Mouse (Mus musculus): Measurements from ENCODE around the gene Mxd1. TPM values are rescaled to one million over a fixed set of nuclear protein-coding genes. Genes with fewer than 3 reads are reported as not detected.
A peak's percentile ranks its signal among the peaks of the same experiment; 100 is the strongest.

The Mxd1 gene
- polyA plus RNA-seq, 1 experiment from 2014 or later: 17.2 TPM

GRCm38 (mm10) chr6:86678341-86678740 is 9.4 kb upstream of the Mxd1 start:
- Histone ChIP-seq H3K36me3 (peaks cover 97% of the 10 kb centered on the region), H3K4me3 (replicated peaks) (no peak overlapping the region), H3K27ac (no peak overlapping the region), H3K4me1 (replicated peaks) (peaks cover 3% of the 10 kb centered on the region; the same call in 1 of the 2 replicates), H3K4me2 (no peak overlapping the region), H3K27me3 (no peaks in the 10 kb centered on the region), H3K9ac (replicated peaks) (no peak overlapping the region), H3K9me3 (no peaks in the 10 kb centered on the region)
- 83% methylated on average over 6 of the region's 6 CpGs for WGBS
- ATAC-seq (ENCODE audit: insufficient number of reproducible peaks, insufficient read depth, low FRiP score, low TSS enrichment, low read depth): no peak

GRCm38 (mm10) chr6:86670873-86671272 is 1.9 kb upstream of the Mxd1 start:
- H3K4me1 ChIP-seq (replicated peaks): peaks cover 18% of the 10 kb centered on the region

DNA sequence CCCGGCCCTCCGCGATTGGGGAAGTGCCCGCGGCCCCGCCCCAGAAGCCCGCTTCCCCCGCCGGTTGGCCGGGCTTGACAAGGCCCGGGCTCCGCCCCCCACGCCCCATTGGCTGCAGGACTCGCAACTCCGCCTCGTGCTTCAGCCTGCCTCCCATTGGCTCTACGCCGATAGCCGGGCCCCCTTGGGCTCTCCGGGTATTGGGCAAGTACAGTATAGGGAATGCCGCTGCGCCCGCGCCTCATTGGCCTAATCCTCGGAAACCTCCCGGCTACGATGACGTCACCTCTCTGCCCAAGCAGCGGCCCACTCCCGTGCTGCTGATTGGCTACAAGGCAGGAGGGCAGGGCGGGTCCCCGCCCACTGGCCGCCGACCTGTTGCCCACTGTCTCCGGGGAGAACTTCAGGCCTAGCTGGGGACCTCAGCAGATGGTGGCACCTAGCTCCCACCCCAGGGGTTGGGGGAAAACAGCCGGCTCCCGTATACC is 323 bp upstream of the Mxd1 start:
- Histone ChIP-seq H3K4me3 (replicated peaks) (peak overlapping the region; percentile 97), H3K27me3 (no peaks in the 10 kb centered on the region), H3K9me3 (no peaks in the 10 kb centered on the region), H3K9ac (replicated peaks) (peak overlapping the region; percentile 87), H3K4me1 (replicated peaks) (peaks cover 24% of the 10 kb centered on the region), H3K36me3 (peaks cover 50% of the 10 kb centered on the region), H3K27ac (0 out of 2 replicates have a peak overlapping the region, but pooled peaks have one; percentile 9), H3K4me2 (peak overlapping the region; percentile 95)
- under 1% methylated on average over 34 of the region's 37 CpGs for WGBS
- ATAC-seq (ENCODE audit: insufficient number of reproducible peaks, insufficient read depth, low FRiP score, low TSS enrichment, low read depth): peak; percentile 100

More at GRCm38 (mm10) chr6:86670873-86671272, 1.9 kb upstream of the Mxd1 start:
- H3K27ac ChIP-seq: no peak overlapping the region
- H3K27me3 ChIP-seq: no peaks in the 10 kb centered on the region
- H3K4me3 ChIP-seq (replicated peaks): no peak overlapping the region
- H3K9ac ChIP-seq (replicated peaks): no peak overlapping the region
- 13% methylated on average over 2 of the region's 2 CpGs for WGBS
- ATAC-seq (ENCODE audit: insufficient number of reproducible peaks, insufficient read depth, low FRiP score, low TSS enrichment, low read depth): no peak
- H3K9me3 ChIP-seq: no peaks in the 10 kb centered on the region
- H3K36me3 ChIP-seq: peaks cover 58% of the 10 kb centered on the region
- H3K4me2 ChIP-seq: no peak overlapping the region

DNA sequence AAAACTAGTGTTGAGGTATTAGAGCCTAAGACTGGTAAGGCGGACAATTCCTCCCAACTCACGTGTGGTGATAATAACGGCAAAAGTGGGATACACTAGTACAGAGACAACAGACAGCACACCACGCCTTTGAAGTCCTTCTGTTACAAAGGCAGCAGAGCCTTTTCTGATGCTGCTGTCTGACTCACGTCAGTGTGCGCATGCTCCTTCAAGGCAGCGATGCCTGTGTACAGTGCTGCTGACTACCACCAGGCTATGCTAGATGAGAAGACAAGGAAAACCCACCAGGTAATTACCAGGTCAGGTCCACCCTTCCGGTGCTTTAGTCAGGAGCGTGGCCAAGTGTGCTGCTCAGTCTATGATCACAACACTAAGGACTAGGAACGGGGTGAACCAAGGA is 1.9 kb downstream of the Mxd1 start:
- 90% methylated on average over 10 of the region's 10 CpGs for WGBS
- H3K4me1 ChIP-seq (replicated peaks): peaks cover 24% of the 10 kb centered on the region
- H3K9ac ChIP-seq (replicated peaks): no peak overlapping the region
- H3K4me2 ChIP-seq: peak overlapping the region; percentile 95; the same call in 1 of the 2 replicates
- H3K4me3 ChIP-seq (replicated peaks): no peak overlapping the region
- H3K27me3 ChIP-seq: no peaks in the 10 kb centered on the region
- H3K27ac ChIP-seq: no peak overlapping the region
- ATAC-seq (ENCODE audit: insufficient number of reproducible peaks, insufficient read depth, low FRiP score, low TSS enrichment, low read depth): no peak
- H3K9me3 ChIP-seq: no peaks in the 10 kb centered on the region
- peaks cover 45% of the 10 kb centered on the region for H3K36me3 ChIP-seq

DNA sequence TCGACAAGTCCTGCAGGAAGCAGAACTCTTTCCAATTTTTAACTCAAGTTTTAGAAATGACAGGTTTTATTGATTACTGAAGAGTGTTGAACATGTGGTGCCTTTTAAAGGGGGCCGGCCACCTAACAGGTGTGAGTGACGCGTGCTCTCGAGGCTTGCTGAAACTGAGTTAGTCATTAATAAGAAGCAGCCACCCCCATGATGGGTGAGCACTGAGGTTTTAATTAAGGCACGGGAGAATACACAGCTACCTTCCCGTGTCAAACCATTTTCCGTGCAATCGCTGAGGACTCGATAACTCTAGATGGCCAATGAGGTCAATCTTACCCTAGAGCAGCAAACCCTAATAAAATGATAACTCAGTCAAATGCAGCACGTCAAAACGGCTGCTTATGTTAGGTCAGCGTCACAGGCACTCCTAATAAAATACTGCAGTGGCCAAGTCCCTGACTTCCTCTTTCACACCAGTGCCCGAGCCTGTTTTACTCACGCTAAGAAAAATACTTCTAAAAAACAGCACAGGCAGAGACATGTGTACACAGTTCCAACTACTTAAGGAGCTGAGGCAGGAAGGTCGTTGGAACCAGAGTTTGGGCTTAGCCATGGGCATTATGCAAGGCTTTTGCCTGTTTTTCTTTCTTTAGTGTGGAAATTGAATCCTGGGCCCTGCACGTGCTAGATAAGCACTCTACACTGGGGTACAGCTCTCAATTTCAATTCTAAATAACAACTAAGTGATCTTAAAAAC is 3.2 kb downstream of the Mxd1 start:
- WGBS: 38% methylated on average over 17 of the region's 17 CpGs

DNA sequence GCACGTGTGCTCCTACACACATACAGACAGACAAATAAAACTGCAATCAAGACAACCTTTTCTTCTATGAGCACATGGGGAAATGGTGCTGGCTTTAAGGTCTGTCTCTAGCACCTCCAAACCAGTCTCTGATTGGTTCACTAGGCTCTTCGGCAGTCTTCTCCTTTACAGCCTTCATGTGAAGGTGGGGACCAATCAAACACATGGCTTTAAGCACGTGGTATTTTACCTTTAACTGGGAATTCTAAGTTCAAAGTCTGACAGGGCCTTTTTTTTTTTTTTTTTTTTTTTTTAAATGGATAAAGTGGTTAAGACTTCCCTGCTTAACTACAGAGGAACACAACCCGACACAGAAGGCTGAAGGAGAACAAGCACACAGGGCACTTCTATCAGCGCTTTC is 3.9 kb downstream of the Mxd1 start:
- H3K36me3 ChIP-seq: peaks cover 48% of the 10 kb centered on the region
- no peak overlapping the region for H3K4me2 ChIP-seq
- no peak overlapping the region for H3K4me3 ChIP-seq (replicated peaks)
- H3K4me1 ChIP-seq (replicated peaks): peaks cover 24% of the 10 kb centered on the region
- no peak overlapping the region for H3K9ac ChIP-seq (replicated peaks)
- WGBS: 70% methylated on average over 5 of the region's 5 CpGs
- H3K9me3 ChIP-seq: no peaks in the 10 kb centered on the region
- no peak overlapping the region for H3K27ac ChIP-seq
- H3K27me3 ChIP-seq: no peaks in the 10 kb centered on the region
- no peak for ATAC-seq (ENCODE audit: insufficient number of reproducible peaks, insufficient read depth, low FRiP score, low TSS enrichment, low read depth)

More for the DNA sequence above, 3.2 kb downstream of the Mxd1 start:
- no peaks in the 10 kb centered on the region for H3K9me3 ChIP-seq
- no peak overlapping the region for H3K4me2 ChIP-seq
- H3K4me1 ChIP-seq (replicated peaks): peaks cover 24% of the 10 kb centered on the region
- no peak overlapping the region for H3K27ac ChIP-seq
- no peak overlapping the region for H3K9ac ChIP-seq (replicated peaks)
- peaks cover 46% of the 10 kb centered on the region for H3K36me3 ChIP-seq
- ATAC-seq (ENCODE audit: insufficient number of reproducible peaks, insufficient read depth, low FRiP score, low TSS enrichment, low read depth): no peak
- no peak overlapping the region for H3K4me3 ChIP-seq (replicated peaks)
- no peaks in the 10 kb centered on the region for H3K27me3 ChIP-seq

GRCm38 (mm10) chr6:86660161-86660877 is 8.6 kb downstream of the Mxd1 start:
- Histone ChIP-seq H3K4me2 (no peak overlapping the region), H3K4me1 (replicated peaks) (peaks cover under 1% of the 10 kb centered on the region; the same call in 1 of the 2 replicates), H3K36me3 (peaks cover 64% of the 10 kb centered on the region), H3K4me3 (replicated peaks) (no peak overlapping the region), H3K27ac (no peak overlapping the region), H3K9ac (replicated peaks) (no peak overlapping the region), H3K9me3 (no peaks in the 10 kb centered on the region), H3K27me3 (no peaks in the 10 kb centered on the region)
- no peak for ATAC-seq (ENCODE audit: insufficient number of reproducible peaks, insufficient read depth, low FRiP score, low TSS enrichment, low read depth)
- WGBS: 75% methylated on average over 9 of the region's 9 CpGs

DNA sequence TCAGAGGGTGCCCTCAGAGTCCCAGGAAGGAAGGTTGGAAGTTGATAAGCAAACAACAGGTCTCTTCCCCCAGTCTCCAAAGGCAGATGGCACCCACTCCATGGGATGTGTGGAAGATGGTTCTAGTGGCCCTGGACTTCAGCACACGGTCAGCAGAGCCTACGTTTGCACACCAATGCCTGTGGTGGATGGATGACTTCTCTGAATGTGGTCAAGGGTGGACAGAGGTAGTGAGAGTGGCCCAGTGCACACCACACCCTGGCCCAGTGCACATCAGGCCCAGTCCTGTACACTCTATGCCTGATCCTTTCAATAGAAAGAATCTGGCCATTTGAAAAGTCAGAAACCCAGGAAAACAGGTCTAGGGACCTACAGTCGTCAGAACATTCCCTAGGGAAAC is 10.5 kb downstream of the Mxd1 start:
- no peak overlapping the region for H3K9ac ChIP-seq (replicated peaks)
- WGBS: 93% methylated on average over 3 of the region's 3 CpGs

GRCm38 (mm10) chr6:86654270-86654916 is 14.6 kb downstream of the Mxd1 start:
- Histone ChIP-seq H3K36me3 (peaks cover 61% of the 10 kb centered on the region), H3K27me3 (no peaks in the 10 kb centered on the region), H3K4me3 (replicated peaks) (no peak overlapping the region), H3K9ac (replicated peaks) (no peak overlapping the region), H3K9me3 (no peaks in the 10 kb centered on the region), H3K4me2 (no peak overlapping the region), H3K4me1 (replicated peaks) (no peaks in the 10 kb centered on the region), H3K27ac (no peak overlapping the region)
- no peak for ATAC-seq (ENCODE audit: insufficient number of reproducible peaks, insufficient read depth, low FRiP score, low TSS enrichment, low read depth)
- 79% methylated on average over 9 of the region's 9 CpGs for WGBS

More for the DNA sequence above, 10.5 kb downstream of the Mxd1 start:
- H3K27ac ChIP-seq: no peak overlapping the region
- peaks cover 56% of the 10 kb centered on the region for H3K36me3 ChIP-seq
- no peak overlapping the region for H3K4me2 ChIP-seq
- H3K4me1 ChIP-seq (replicated peaks): no peaks in the 10 kb centered on the region
- no peak overlapping the region for H3K4me3 ChIP-seq (replicated peaks)
- no peak for ATAC-seq (ENCODE audit: insufficient number of reproducible peaks, insufficient read depth, low FRiP score, low TSS enrichment, low read depth)
- no peaks in the 10 kb centered on the region for H3K9me3 ChIP-seq
- H3K27me3 ChIP-seq: no peaks in the 10 kb centered on the region

- H3K4me3 ChIP-seq (replicated peaks): no peak overlapping the region
- no peaks in the 10 kb centered on the region for H3K27me3 ChIP-seq
- ATAC-seq (ENCODE audit: insufficient number of reproducible peaks, insufficient read depth, low FRiP score, low TSS enrichment, low read depth): no peak
- H3K9ac ChIP-seq (replicated peaks): no peak overlapping the region
- no peaks in the 10 kb centered on the region for H3K9me3 ChIP-seq
- no peak overlapping the region for H3K27ac ChIP-seq
- peaks cover 64% of the 10 kb centered on the region for H3K36me3 ChIP-seq
- H3K4me1 ChIP-seq (replicated peaks): no peaks in the 10 kb centered on the region
- WGBS: 86% methylated on average over 6 of the region's 6 CpGs
- no peak overlapping the region for H3K4me2 ChIP-seq
These were observed 15.9 kb downstream of the Mxd1 start for GRCm38 (mm10) chr6:86653026-86653425.

DNA sequence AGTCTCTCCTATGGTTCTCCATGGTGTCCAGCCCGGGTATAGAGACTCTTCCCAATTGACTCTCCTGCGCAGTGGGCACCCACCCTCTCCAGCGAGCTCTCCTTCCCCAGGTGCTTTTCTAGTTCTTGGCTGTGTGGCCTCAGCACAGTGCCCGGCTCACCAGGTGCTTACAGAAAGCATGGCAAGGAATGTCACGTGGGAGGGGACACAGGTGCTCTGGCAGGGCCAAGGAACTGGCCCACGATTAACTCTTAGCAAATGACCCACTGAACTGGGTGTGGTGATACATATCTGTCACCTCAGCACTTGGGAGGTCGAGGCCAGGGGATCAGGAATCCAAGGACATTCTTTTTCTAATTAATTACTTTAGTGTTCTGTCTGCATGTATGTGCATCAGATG is 22.8 kb downstream of the Mxd1 start:
- no peak for ATAC-seq (ENCODE audit: insufficient number of reproducible peaks, insufficient read depth, low FRiP score, low TSS enrichment, low read depth)
- Histone ChIP-seq H3K36me3 (peaks cover 33% of the 10 kb centered on the region), H3K9ac (replicated peaks) (no peak overlapping the region), H3K27ac (no peak overlapping the region), H3K4me3 (replicated peaks) (no peak overlapping the region), H3K4me1 (replicated peaks) (no peaks in the 10 kb centered on the region), H3K27me3 (no peaks in the 10 kb centered on the region), H3K4me2 (no peak overlapping the region), H3K9me3 (no peaks in the 10 kb centered on the region)
- WGBS: 81% methylated on average over 7 of the region's 7 CpGs
